Mouse (Mus musculus): ENCODE results near the gene Tada1.

The Tada1 gene

GRCm38 (mm10) chr1:166379013-166379629 lies at the start of gene Tada1:
TSS of gene Tada1 (plus strand) at chr1:166379097.
- peak; percentile 90 to 95 for DNase-seq (ENCODE audit: low spot score in 2 of 2)

GRCm38 (mm10) chr1:166330752-166331151 lies 48.1 kb upstream of the Tada1 start:
- no peak for DNase-seq (ENCODE audit: low spot score in 2 of 2)

- DNase-seq (ENCODE audit: low spot score in 2 of 2): peak in 1 of 2 experiments; percentile 14
Observed at GRCm38 (mm10) chr1:166339110-166339509, 39.8 kb upstream of the Tada1 start.

GRCm38 (mm10) chr1:166342060-166342459 lies 36.8 kb upstream of the Tada1 start:
- DNase-seq (ENCODE audit: low spot score in 2 of 2): no peak

- no peak for DNase-seq (ENCODE audit: low spot score in 2 of 2)
Observed at GRCm38 (mm10) chr1:166342539-166342938, 36.4 kb upstream of the Tada1 start.

- DNase-seq (ENCODE audit: low spot score in 2 of 2): no peak
Observed at GRCm38 (mm10) chr1:166343586-166343985, 35.3 kb upstream of the Tada1 start.

GRCm38 (mm10) chr1:166344300-166345077 lies 34.4 kb upstream of the Tada1 start:
- DNase-seq (ENCODE audit: low spot score in 2 of 2): no peak

- DNase-seq (ENCODE audit: low spot score in 2 of 2): no peak
Observed at GRCm38 (mm10) chr1:166345602-166346001, 33.3 kb upstream of the Tada1 start.

- no peak for DNase-seq (ENCODE audit: low spot score in 2 of 2)
Observed at GRCm38 (mm10) chr1:166346906-166347305, 32.0 kb upstream of the Tada1 start.

- no peak for DNase-seq (ENCODE audit: low spot score in 2 of 2)
Observed at GRCm38 (mm10) chr1:166349341-166349740, 29.6 kb upstream of the Tada1 start.

- DNase-seq (ENCODE audit: low spot score in 2 of 2): no peak
Observed at GRCm38 (mm10) chr1:166349751-166350150, 29.1 kb upstream of the Tada1 start.

- DNase-seq (ENCODE audit: low spot score in 2 of 2): peak; percentile 71 to 92
Observed at GRCm38 (mm10) chr1:166360157-166360855, 18.6 kb upstream of the Tada1 start.

GRCm38 (mm10) chr1:166360896-166361295 lies 18.0 kb upstream of the Tada1 start:
- peak in 1 of 2 experiments; percentile 40 for DNase-seq (ENCODE audit: low spot score in 2 of 2)

- DNase-seq (ENCODE audit: low spot score in 2 of 2): no peak
Observed at GRCm38 (mm10) chr1:166361842-166362241, 17.1 kb upstream of the Tada1 start.

- no peak for DNase-seq (ENCODE audit: low spot score in 2 of 2)
Observed at GRCm38 (mm10) chr1:166362659-166363058, 16.2 kb upstream of the Tada1 start.

GRCm38 (mm10) chr1:166363122-166363521 lies 15.8 kb upstream of the Tada1 start:
- no peak for DNase-seq (ENCODE audit: low spot score in 2 of 2)

- peak in 1 of 2 experiments; percentile 43 for DNase-seq (ENCODE audit: low spot score in 2 of 2)
Observed at GRCm38 (mm10) chr1:166377171-166377570, 1.7 kb upstream of the Tada1 start.

GRCm38 (mm10) chr1:166378431-166379012 lies 375 bp upstream of the Tada1 start:
- no peak for DNase-seq (ENCODE audit: low spot score in 2 of 2)

GRCm38 (mm10) chr1:166379630-166380231 lies 834 bp downstream of the Tada1 start:
- peak; percentile 70 to 84 for DNase-seq (ENCODE audit: low spot score in 2 of 2)

- DNase-seq (ENCODE audit: low spot score in 2 of 2): no peak
Observed at GRCm38 (mm10) chr1:166381336-166381735, 2.4 kb downstream of the Tada1 start.

- DNase-seq (ENCODE audit: low spot score in 2 of 2): no peak
Observed at GRCm38 (mm10) chr1:166381821-166382220, 2.9 kb downstream of the Tada1 start.

- no peak for DNase-seq (ENCODE audit: low spot score in 2 of 2)
Observed at GRCm38 (mm10) chr1:166382626-166383025, 3.7 kb downstream of the Tada1 start.
